Mouse (Mus musculus): ENCODE results near the gene Mia2. TPM values are rescaled to one million over a fixed set of nuclear protein-coding genes. Genes with fewer than 3 reads are reported as not detected.

Mia2 gene
- polyA plus RNA-seq, 1 experiment from 2014 or later: 28.5 TPM

DNA sequence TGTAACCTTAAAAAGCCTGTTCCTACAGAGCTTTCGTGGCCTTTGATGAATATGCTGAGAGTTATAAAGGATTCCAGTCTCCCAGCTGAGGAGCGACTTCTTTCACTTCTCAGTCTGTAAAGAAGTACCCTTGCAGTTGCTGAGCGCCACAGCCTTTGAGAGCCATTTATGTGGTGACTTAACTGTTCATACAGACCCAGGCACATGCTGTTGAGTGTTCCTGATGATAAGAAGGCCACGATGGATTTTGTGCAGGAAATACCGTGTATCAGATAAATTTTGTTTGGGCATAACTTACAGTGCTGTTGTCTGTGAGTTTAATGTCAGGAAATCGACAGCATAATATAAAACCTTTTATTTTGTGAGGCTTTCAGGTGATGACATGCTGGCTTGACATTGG, 68.9 kb downstream of the Mia2 start:
- no peak for ATAC-seq
- Histone ChIP-seq H3K9ac (ENCODE audit: low read depth, low read length) (no peak overlapping the region), H3K36me3 (ENCODE audit: control insufficient read depth, insufficient read depth, low read length) (peaks cover 14% of the 10 kb centered on the region), H3K4me1 (ENCODE audit: control insufficient read depth, insufficient read depth, low read length) (no peaks in the 10 kb centered on the region), H3K9me3 (replicated peaks; ENCODE audit: control insufficient read depth, low read length, poor library complexity, severe bottlenecking) (no peaks in the 10 kb centered on the region), H3K4me3 (ENCODE audit: low read depth, low read length) (no peak overlapping the region), H3K27me3 (ENCODE audit: control insufficient read depth, insufficient read depth, low read depth, low read length) (no peaks in the 10 kb centered on the region), H3K4me2 (ENCODE audit: low read length) (no peak overlapping the region), H3K27ac (ENCODE audit: low read length) (no peak overlapping the region)
- 96% methylated on average over 6 of the region's 6 CpGs for WGBS

DNA sequence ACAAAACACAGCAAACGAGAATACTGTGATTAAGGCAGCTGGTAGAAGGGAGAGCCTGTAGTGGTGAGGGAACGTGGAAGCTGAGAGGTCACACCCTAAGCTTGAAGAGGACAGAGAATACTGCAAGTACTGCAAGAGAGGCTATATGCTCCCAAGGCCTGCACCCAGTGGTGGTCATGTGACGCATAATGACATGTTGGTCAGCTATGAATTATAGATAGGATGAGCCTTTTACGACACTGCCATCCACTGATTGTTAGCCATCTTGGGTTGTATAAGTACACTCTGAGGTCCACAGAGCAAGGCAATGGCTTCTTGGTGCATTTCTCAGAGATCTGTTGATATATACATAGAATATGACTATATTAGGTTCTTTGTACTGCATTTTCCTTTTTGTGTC, 71.0 kb downstream of the Mia2 start:
- Histone ChIP-seq H3K27me3 (ENCODE audit: control insufficient read depth, insufficient read depth, low read depth, low read length) (no peaks in the 10 kb centered on the region), H3K9ac (ENCODE audit: low read depth, low read length) (no peak overlapping the region)

GRCm38 (mm10) chr12:59169935-59170334, 74.3 kb downstream of the Mia2 start:
- 87% methylated on average over 4 of the region's 4 CpGs for WGBS
- peaks cover 7% of the 10 kb centered on the region for H3K36me3 ChIP-seq (ENCODE audit: control insufficient read depth, insufficient read depth, low read length)
- no peaks in the 10 kb centered on the region for H3K4me1 ChIP-seq (ENCODE audit: control insufficient read depth, insufficient read depth, low read length)
- H3K9ac ChIP-seq (ENCODE audit: low read depth, low read length): no peak overlapping the region
- no peak overlapping the region for H3K27ac ChIP-seq (ENCODE audit: low read length)
- no peaks in the 10 kb centered on the region for H3K9me3 ChIP-seq (replicated peaks; ENCODE audit: control insufficient read depth, low read length, poor library complexity, severe bottlenecking)
- H3K4me2 ChIP-seq (ENCODE audit: low read length): no peak overlapping the region
- no peak for ATAC-seq
- H3K27me3 ChIP-seq (ENCODE audit: control insufficient read depth, insufficient read depth, low read depth, low read length): no peaks in the 10 kb centered on the region
- no peak overlapping the region for H3K4me3 ChIP-seq (ENCODE audit: low read depth, low read length)

More for the DNA sequence above, 71.0 kb downstream of the Mia2 start:
- peaks cover 11% of the 10 kb centered on the region for H3K36me3 ChIP-seq (ENCODE audit: control insufficient read depth, insufficient read depth, low read length)
- no peak overlapping the region for H3K4me2 ChIP-seq (ENCODE audit: low read length)
- no peak overlapping the region for H3K27ac ChIP-seq (ENCODE audit: low read length)
- H3K4me1 ChIP-seq (ENCODE audit: control insufficient read depth, insufficient read depth, low read length): no peaks in the 10 kb centered on the region
- no peak overlapping the region for H3K4me3 ChIP-seq (ENCODE audit: low read depth, low read length)
- H3K9me3 ChIP-seq (replicated peaks; ENCODE audit: control insufficient read depth, low read length, poor library complexity, severe bottlenecking): no peaks in the 10 kb centered on the region
- ATAC-seq: no peak
- WGBS: 89% methylated on average over 4 of the region's 4 CpGs

- no peaks in the 10 kb centered on the region for H3K27me3 ChIP-seq (ENCODE audit: control insufficient read depth, insufficient read depth, low read depth, low read length)
- no peak for ATAC-seq
- H3K9me3 ChIP-seq (replicated peaks; ENCODE audit: control insufficient read depth, low read length, poor library complexity, severe bottlenecking): no peaks in the 10 kb centered on the region
- no peak overlapping the region for H3K9ac ChIP-seq (ENCODE audit: low read depth, low read length)
- H3K4me1 ChIP-seq (ENCODE audit: control insufficient read depth, insufficient read depth, low read length): no peaks in the 10 kb centered on the region
- no peak overlapping the region for H3K27ac ChIP-seq (ENCODE audit: low read length)
- 92% methylated on average over 3 of the region's 3 CpGs for WGBS
- no peak overlapping the region for H3K4me2 ChIP-seq (ENCODE audit: low read length)
- no peak overlapping the region for H3K4me3 ChIP-seq (ENCODE audit: low read depth, low read length)
- peaks cover 18% of the 10 kb centered on the region for H3K36me3 ChIP-seq (ENCODE audit: control insufficient read depth, insufficient read depth, low read length)
Measured at GRCm38 (mm10) chr12:59177814-59178213, 82.2 kb downstream of the Mia2 start.

DNA sequence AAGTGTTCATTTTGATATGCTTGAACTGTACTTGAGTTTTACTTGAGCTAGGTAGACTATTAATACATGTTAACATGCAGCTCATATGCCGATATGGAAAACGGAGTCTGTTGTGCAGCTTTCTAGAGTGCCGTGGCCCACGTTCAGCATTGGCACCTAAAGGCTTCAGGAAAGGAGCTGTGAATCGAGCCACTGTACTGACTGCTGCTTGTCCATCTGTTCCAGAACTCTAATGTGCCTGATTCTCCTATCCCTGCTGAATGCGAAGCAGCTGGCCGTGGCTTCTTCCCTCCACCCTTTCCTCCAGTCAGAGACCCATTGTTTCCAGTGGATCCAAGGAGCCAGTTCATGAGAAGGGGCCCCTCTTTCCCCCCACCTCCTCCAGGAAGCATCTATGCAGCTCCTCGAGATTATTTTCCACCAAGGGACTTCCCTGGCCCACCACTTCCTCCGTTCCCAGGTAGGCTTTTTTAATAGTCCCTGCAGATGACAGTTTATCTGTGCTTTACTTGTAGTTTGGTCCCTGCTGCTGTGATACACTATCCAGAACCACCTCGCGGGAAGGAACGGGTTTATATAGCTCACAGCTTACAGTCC, 92.6 kb downstream of the Mia2 start:
- Histone ChIP-seq H3K4me1 (ENCODE audit: control insufficient read depth, insufficient read depth, low read length) (no peaks in the 10 kb centered on the region), H3K9ac (ENCODE audit: low read depth, low read length) (no peak overlapping the region), H3K27ac (ENCODE audit: low read length) (no peak overlapping the region), H3K4me2 (ENCODE audit: low read length) (no peak overlapping the region), H3K27me3 (ENCODE audit: control insufficient read depth, insufficient read depth, low read depth, low read length) (no peaks in the 10 kb centered on the region), H3K4me3 (ENCODE audit: low read depth, low read length) (no peak overlapping the region), H3K36me3 (ENCODE audit: control insufficient read depth, insufficient read depth, low read length) (peaks cover 25% of the 10 kb centered on the region), H3K9me3 (replicated peaks; ENCODE audit: control insufficient read depth, low read length, poor library complexity, severe bottlenecking) (no peaks in the 10 kb centered on the region)
- 94% methylated on average over 12 of the region's 12 CpGs for WGBS
- ATAC-seq: no peak

GRCm38 (mm10) chr12:59193637-59194036, 98.0 kb downstream of the Mia2 start:
- no peak for ATAC-seq
- Histone ChIP-seq H3K4me1 (ENCODE audit: control insufficient read depth, insufficient read depth, low read length) (no peaks in the 10 kb centered on the region), H3K27me3 (ENCODE audit: control insufficient read depth, insufficient read depth, low read depth, low read length) (no peaks in the 10 kb centered on the region), H3K4me3 (ENCODE audit: low read depth, low read length) (no peak overlapping the region), H3K9ac (ENCODE audit: low read depth, low read length) (no peak overlapping the region), H3K36me3 (ENCODE audit: control insufficient read depth, insufficient read depth, low read length) (peaks cover 12% of the 10 kb centered on the region; the same call in 1 of the 2 replicates), H3K9me3 (replicated peaks; ENCODE audit: control insufficient read depth, low read length, poor library complexity, severe bottlenecking) (no peaks in the 10 kb centered on the region), H3K4me2 (ENCODE audit: low read length) (no peak overlapping the region), H3K27ac (ENCODE audit: low read length) (no peak overlapping the region)
- 88% methylated on average over 3 of the region's 3 CpGs for WGBS

GRCm38 (mm10) chr12:59194341-59195003, 98.9 kb downstream of the Mia2 start:
- Histone ChIP-seq H3K4me1 (ENCODE audit: control insufficient read depth, insufficient read depth, low read length) (no peaks in the 10 kb centered on the region), H3K27ac (ENCODE audit: low read length) (no peak overlapping the region), H3K36me3 (ENCODE audit: control insufficient read depth, insufficient read depth, low read length) (peaks cover 14% of the 10 kb centered on the region), H3K9me3 (replicated peaks; ENCODE audit: control insufficient read depth, low read length, poor library complexity, severe bottlenecking) (0 out of 2 replicates have a peak, but pooled peaks cover 2% of the 10 kb centered on the region), H3K27me3 (ENCODE audit: control insufficient read depth, insufficient read depth, low read depth, low read length) (no peaks in the 10 kb centered on the region), H3K4me3 (ENCODE audit: low read depth, low read length) (no peak overlapping the region), H3K4me2 (ENCODE audit: low read length) (no peak overlapping the region), H3K9ac (ENCODE audit: low read depth, low read length) (no peak overlapping the region)
- 88% methylated on average over 9 of the region's 9 CpGs for WGBS
- ATAC-seq: no peak

- Histone ChIP-seq H3K9ac (ENCODE audit: low read depth, low read length) (no peak overlapping the region), H3K4me3 (ENCODE audit: low read depth, low read length) (no peak overlapping the region), H3K4me1 (ENCODE audit: control insufficient read depth, insufficient read depth, low read length) (no peaks in the 10 kb centered on the region), H3K4me2 (ENCODE audit: low read length) (no peak overlapping the region), H3K27ac (ENCODE audit: low read length) (no peak overlapping the region), H3K36me3 (ENCODE audit: control insufficient read depth, insufficient read depth, low read length) (peaks cover 16% of the 10 kb centered on the region), H3K27me3 (ENCODE audit: control insufficient read depth, insufficient read depth, low read depth, low read length) (no peaks in the 10 kb centered on the region), H3K9me3 (replicated peaks; ENCODE audit: control insufficient read depth, low read length, poor library complexity, severe bottlenecking) (0 out of 2 replicates have a peak, but pooled peaks cover 2% of the 10 kb centered on the region)
- no peak for ATAC-seq
- WGBS: 95% methylated on average over 4 of the region's 4 CpGs
Measured at GRCm38 (mm10) chr12:59195065-59195464, 99.5 kb downstream of the Mia2 start.

DNA sequence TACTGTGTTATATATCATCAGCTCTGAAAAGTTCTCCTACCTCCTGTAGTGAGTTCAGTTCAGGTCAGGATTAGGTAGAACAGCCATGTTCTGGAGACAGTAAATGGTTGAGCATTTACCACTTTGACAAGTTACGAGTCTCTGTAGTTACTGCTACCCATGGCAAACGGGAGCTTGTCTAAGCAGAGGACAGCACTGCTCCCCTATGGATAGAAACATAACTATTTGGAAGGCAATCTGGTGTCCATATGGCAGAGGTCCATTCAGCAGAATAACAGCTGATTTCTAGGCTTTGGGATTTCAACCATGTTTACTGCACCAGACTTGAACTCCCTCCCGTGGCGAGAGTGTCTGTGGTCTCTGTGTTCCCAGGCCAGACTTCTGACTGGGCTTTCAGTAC, 100.3 kb downstream of the Mia2 start:
- H3K36me3 ChIP-seq (ENCODE audit: control insufficient read depth, insufficient read depth, low read length): peaks cover 14% of the 10 kb centered on the region

More for the DNA sequence above, 100.3 kb downstream of the Mia2 start:
- WGBS: 89% methylated on average over 4 of the region's 4 CpGs
- Histone ChIP-seq H3K4me2 (ENCODE audit: low read length) (no peak overlapping the region), H3K4me1 (ENCODE audit: control insufficient read depth, insufficient read depth, low read length) (no peaks in the 10 kb centered on the region), H3K9ac (ENCODE audit: low read depth, low read length) (no peak overlapping the region), H3K27ac (ENCODE audit: low read length) (no peak overlapping the region), H3K4me3 (ENCODE audit: low read depth, low read length) (no peak overlapping the region), H3K27me3 (ENCODE audit: control insufficient read depth, insufficient read depth, low read depth, low read length) (no peaks in the 10 kb centered on the region), H3K9me3 (replicated peaks; ENCODE audit: control insufficient read depth, low read length, poor library complexity, severe bottlenecking) (0 out of 2 replicates have a peak, but pooled peaks cover 2% of the 10 kb centered on the region)
- no peak for ATAC-seq
